Mouse (Mus musculus) frontal cortex, postnatal 10 days (tissue): ENCODE results near the gene Nav2.

Source experiments
- DNase-seq, 2 experiments: peaks; one replicate each; pipeline ENCODE4 v3.0.0; 2022; ENCODE audit warnings: low spot score in 2 of 2, mixed read lengths in 1 of 2

The Nav2 gene

DNA sequence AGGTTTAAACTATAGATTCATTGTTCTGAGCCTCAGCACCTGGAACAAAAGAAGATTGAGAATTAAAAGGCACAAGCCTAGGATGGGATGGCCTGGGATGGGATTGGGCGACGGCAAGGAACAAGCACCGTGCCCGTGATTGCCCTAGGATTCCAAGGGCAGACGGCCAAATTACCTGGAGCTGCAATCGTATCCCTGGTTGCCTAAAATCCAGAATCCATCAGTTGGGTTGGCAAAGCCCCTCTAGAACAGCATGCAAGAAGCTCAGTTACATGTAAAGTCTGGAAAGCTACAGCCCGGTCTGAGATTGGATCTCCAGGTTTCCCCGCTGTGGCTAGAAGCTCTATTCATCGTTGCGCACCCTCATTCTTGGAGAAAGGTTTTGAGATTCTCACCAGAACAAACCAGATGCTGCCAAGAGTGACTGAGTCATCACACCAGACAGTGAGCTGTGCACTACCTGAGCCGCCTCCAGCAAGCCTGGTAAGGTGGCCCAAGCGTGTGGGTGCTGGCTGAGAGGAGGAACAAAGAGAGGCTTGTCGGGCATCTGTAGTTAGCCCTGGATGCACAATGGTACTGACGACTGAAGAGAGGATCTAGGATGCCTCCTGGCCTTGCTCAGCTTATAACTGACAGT, 531.9 kb downstream of the Nav2 start:
- no peak for DNase-seq

GRCm38 (mm10) chr7:49442174-49442573, 533.7 kb downstream of the Nav2 start:
- DNase-seq, result no peak

- DNase-seq, result no peak
These were observed 540.1 kb downstream of the Nav2 start for GRCm38 (mm10) chr7:49448580-49448979.

GRCm38 (mm10) chr7:49450261-49451141, 542.0 kb downstream of the Nav2 start:
- no peak for DNase-seq

DNA sequence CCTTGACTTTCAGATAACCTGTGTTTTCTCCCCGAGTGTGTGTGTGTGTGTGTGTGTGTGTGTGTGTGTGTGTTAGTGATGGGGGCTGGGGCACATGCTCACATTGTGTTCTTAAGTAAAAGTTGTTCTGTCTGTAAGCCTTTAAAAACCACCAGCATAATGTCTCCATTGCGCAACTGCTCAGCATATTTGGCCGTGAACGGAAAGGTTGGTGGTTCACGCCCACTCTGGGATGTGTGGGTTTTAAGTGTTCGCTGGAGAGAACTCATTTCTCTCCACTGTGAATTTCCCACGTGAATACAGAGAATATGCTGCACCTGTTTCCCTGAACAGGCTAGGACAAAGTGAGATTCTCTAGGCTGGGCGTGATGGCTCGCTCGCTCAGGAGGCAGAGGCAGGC, 542.7 kb downstream of the Nav2 start:
- DNase-seq, result no peak

DNA sequence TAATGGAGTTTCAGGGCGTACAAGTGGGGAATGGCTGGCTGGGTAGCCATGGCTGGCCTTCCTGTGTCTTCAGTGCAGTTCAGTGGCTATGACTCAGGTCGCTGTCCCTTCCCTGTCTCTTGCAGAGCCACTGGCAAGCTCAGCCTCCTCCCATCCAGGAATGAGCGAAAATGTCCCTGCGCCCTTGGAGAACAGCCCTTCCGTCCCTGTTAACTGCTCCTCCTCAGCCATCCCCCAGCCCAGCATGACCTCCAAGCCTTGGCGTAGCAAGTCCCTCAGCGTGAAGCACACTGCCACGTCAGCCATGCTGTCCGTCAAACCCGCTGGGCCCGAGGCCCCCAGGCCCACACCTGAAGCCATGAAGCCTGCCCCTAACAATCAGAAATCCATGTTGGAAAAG, 543.8 kb downstream of the Nav2 start:
- DNase-seq, result no peak

DNA sequence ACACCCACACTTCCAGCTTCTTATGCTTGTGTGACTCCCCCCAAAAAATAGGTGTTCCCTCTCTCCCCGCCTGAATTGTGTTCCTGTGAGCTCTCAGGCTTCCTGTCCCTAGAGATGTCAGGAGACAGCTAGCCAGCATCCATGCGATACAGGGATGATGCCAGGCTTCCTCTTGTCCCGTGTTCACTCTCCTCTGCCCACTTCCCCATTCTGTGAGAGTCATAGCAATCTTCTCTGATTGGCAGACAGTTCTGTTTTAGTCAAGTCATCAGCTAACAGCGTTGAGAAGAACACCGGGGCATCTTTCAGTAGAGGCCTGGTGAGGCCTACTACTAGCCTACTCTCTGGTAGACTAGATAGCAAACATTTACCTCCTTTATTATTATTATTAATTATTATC, 546.1 kb downstream of the Nav2 start:
- DNase-seq, result no peak

DNA sequence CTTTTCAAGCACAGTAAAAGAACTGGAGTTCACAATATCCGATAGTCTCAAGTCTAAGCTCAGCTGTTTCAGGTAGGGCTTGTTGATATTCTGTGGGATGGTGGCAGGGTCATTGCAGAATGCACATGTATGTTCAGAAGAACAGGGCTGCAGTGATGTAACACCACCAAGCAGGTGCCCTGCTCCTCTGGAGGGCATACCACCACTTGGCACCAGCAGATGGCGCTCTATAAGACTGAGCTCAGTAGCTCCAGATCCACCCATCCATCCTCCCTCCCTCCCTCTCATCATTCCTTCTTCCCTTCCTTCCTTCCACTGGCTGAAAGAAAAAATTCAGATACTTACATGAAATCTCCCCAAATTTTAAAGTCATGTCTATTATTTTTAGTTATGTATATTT, 547.6 kb downstream of the Nav2 start:
- DNase-seq, result peak in 1 of 2 experiments; percentile 56

- DNase-seq, result no peak
These were observed 548.9 kb downstream of the Nav2 start for GRCm38 (mm10) chr7:49457398-49457797.

DNA sequence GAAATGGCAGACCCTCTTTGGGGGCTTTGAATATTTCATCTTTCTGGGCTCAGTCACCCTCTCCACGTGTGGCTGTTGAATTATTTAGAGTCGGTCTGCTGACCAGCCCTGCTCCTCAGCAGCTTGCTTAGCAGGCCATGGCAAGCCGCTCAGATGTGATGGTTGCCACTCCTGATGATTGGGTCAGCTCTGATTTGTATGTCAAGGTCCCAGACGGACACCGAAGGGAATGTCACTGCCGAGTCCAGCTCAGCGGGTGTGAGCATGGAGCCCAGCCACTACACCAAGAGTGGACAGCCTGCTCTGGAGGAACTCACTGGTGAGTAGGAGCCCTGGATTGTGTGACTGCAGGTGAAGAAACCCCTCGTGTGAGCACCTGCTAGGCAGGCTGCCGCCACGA, 549.4 kb downstream of the Nav2 start:
- DNase-seq, result no peak

DNA sequence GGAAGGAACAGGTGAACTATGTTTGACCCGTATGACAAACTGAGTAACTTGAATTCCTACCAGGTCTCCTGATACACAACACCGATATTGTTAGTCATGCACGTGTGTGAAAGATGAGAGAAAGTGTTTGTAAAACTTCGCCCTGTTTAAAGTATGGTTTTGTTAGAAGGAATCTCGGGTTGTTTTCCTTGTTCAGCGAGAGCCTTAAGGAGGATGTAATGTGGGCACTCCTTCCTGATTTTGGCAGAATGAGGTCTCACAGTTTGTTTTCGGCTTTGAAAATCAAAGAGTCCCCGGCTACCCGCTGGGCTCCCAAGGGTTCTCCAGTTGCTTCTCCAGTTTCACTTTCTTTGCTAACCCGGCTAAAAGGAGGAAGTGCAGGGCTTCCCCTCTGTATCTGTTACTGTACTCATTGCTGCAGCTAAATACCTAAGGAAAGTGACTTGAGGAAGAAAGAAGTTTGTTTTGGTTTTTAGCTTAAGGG, 553.9 kb downstream of the Nav2 start:
- no peak for DNase-seq

DNA sequence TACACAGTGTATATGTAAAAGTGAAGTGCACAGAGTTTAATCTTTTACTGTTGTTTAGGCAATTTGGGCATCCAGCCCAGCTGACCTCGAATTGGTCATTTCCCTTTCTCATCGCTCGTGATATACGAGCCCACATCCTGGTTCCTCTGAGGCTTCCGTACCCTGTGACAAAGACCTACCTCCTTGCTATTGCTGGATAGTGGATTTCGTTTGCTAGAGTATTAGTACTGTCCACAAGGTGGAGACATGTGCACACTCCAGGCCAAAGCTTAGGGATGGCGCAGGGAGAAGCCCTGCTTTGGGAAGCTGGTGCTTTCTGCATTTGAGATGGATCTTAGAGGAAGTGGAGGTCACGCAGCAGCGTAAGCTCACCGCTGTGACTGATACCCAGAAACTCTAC, 559.3 kb downstream of the Nav2 start:
- DNase-seq, result peak in 1 of 2 experiments; percentile 46

- no peak for DNase-seq
These were observed 560.1 kb downstream of the Nav2 start for GRCm38 (mm10) chr7:49468492-49469205.

GRCm38 (mm10) chr7:49471278-49471677, 562.8 kb downstream of the Nav2 start:
- no peak for DNase-seq

DNA sequence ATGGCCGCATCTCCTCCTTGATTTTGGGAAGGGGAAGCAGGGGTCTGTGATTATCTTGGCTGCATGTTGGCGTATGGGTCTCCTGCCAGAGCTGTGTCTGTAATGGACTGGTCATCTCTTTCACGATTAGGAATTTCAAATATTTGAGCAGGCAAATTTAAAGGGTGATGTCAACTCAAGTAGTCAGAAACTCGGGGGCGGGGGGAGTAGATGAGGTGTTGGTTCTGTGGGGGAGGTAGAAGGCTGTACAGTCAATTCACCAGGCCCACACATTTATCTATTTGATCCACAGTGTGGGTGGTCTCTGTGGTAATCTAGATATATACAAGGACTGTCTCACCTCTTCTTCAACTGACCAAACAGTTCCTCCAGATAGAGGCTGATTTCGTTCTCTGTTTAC, 566.8 kb downstream of the Nav2 start:
- no peak for DNase-seq

DNA sequence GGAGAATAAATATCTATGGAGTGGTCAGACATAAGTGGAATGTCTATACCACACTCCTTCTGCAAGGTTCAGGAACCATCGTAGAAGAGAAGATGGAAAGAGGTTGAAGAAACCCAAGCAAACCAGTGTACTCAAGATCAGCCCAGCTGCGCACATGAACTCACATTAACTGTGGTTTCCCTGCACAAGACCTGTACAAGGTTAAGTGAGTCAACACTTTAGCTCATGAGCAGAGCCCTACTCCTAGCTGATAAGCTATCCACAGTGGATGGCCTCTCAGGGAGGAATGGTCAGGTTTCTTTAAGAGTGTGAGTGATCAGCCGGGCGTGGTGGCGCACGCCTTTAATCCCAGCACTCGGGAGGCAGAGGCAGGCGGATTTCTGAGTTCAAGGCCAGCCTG, 567.6 kb downstream of the Nav2 start:
- DNase-seq, result no peak

DNA sequence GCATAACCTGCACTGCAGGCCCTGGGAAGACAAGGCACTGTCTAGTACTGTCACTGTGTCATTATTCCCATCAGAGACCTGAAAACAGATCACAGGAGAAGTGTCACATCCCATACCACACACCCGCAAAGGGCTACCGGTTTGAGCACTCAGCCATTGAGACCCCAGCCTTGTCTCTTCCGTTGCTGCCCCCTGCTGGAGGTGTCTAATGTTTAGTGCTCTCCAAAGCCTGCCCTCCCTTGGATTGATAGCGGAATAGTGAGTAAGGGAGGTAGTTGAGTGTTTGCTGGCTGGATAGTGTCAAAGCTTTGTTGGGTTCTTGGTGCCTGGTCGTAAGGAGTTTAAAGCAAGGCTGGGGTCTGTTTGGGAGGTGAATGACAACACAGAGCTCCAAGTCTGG, 568.1 kb downstream of the Nav2 start:
- DNase-seq, result no peak

DNA sequence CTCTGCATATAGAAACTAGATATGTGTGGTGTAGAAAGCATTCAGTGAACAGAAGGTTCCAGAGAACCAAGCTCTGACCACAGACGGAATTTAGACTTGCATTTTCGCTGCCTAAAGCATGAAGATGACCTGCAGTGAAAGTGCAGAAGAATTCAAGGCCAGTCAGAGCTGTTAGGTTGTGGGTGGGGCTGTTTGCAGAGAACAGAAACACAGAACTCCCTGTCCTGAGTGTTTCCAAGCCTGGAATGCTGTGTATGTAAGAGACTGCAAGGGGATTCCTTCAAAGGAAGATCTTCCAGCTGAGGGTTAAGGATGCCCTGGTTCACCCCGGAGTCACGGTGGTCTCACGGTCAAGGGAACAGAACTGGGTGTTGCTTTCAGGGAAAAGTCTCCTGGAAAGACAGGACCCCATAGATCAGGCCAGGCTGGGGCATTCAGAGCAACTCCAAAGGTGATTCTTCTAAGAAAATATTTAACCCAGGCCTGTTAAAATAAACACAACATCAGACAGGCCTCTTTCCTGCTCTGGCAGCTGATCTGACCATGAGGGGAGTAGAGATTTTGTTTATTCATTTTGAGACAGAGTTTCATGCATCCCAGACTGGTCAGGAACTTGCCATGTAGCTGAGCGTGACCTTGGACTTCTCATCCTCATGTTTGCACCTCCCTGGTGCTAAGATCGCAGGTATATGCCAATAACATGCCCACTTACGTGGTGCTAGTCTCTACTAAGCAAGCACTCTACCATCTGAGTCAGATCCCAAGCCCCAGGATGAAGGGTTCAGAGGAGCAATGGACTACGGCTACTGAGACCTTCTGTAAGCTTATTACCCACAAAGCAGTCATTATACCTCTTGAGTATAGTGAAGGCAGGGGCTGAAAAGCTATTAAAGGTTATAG, 568.8 kb downstream of the Nav2 start:
- DNase-seq, result no peak

DNA sequence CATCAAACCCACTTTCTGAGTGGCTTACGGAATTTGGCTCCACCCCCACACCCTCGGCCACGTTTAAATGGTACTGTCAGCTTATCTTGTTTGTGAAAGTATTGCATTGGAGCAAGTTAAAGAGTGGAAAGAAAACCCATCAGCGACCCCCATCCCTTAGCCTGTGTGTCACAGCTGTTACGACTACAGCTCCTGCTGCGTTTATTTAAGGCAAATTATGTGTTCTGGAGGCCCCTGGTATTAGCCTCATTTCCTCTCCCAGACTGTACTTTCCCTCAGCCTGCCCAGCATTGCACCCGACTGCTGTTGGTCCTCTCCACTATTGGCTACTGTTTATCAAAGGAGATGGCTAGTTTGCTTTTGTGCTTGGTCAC, 569.4 kb downstream of the Nav2 start:
- no peak for DNase-seq

GRCm38 (mm10) chr7:49478886-49479285, 570.4 kb downstream of the Nav2 start:
- DNase-seq, result no peak

DNA sequence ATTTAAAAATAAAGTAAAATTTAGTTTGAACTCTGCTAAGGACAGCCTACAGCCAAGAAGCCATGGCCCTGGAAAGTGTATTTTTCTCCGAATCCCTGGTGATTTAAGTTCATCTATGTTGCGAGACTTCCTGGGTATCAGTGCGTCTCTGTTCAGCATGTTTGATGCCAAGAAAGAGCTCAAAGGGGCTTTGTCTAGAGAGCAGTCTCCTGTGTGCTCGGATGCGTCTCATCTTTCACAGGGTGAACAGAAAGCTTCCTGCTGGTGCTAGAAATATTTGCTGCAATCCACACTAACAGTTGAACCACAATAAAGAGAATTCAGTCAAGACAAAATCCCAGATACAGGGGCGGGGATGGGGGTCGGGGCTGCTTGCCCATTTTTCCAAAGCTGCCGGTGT, 572.4 kb downstream of the Nav2 start:
- no peak for DNase-seq
